Mouse (Mus musculus) lung, adult 2 months (tissue): Measurements from ENCODE around the gene Aaas.

Experiments used
- CTCF ChIP-seq: fragments of 200-500 bp; IDR thresholded peaks from 2 replicates; pipeline ENCODE4 v1.5.1; 2011; ENCODE audit warnings: mild to moderate bottlenecking, low read length, control low read depth; ENCODE audit not compliant: insufficient read depth
- POLR2A ChIP-seq: fragments of 200-500 bp; IDR thresholded peaks from 2 replicates; pipeline ENCODE4 v1.6.1; 2011; ENCODE audit warnings: low read depth, mild to moderate bottlenecking, control low read depth, low read length, borderline replicate concordance; ENCODE audit errors: extremely low read depth

DNA sequence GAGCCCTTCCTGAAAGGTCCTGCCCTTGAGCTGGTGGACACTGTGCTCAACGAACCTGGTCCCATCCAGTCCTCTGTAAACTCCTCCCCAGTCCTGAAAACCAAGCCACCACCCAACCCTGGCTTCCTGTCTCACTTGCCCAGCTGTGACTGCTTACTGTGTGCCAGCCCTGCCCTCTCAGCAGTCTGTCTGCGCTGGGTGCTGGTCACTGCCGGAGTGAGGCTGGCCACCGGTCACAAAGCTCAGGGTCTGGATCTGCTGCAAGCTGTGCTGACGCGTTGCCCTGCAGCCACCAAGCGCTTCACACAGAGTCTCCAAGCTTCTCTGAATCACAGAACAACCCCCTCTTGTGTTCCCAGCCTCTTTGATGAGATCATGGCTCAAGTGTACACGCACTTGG lies 35.3 kb downstream of the Aaas start:
- no peak for TF ChIP-seq CTCF
- TF ChIP-seq POLR2A, result peak; percentile 36; the same call in 1 of the 2 replicates
